Mouse (Mus musculus): Measurements from ENCODE around the gene Ptpn14. TPM values are rescaled to one million over a fixed set of nuclear protein-coding genes. Genes with fewer than 3 reads are reported as not detected.

The Ptpn14 gene
- polyA plus RNA-seq, 1 experiment from 2014 or later, result 0.92 TPM

DNA sequence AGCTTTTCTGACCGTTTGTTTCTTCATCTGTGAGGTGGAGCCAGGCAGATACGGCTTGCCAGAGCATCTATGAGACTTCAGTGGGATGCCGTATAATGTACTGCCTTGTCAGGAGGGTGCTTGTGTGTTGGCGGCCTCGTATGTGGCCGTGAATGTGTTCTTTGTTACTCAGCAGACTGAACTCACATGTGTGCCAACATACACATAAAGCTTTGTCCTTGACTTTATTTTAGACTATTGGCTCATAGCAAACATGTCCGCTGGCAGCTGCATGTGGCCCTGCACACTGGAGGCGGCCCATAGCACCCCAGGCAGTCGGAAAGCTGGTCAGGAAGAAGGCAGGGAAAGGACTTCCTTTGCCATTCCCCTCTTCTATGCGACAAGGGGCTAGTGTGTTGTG, 3.6 kb downstream of the Ptpn14 start:
- no peak overlapping the region for H3K27ac ChIP-seq (ENCODE audit: low read depth, low read length)
- no peak for ATAC-seq (ENCODE audit: low read depth)
- no peak overlapping the region for H3K4me3 ChIP-seq (ENCODE audit: low read depth, low read length)
- H3K4me1 ChIP-seq (ENCODE audit: control insufficient read depth, insufficient read depth, low read length), result peaks cover 6% of the 10 kb centered on the region; the same call in 1 of the 2 replicates
- H3K4me2 ChIP-seq (ENCODE audit: low read depth, low read length), result no peak overlapping the region
- no peaks in the 10 kb centered on the region for H3K36me3 ChIP-seq (ENCODE audit: control insufficient read depth, insufficient read depth, low read length)
- WGBS, result 66% methylated on average over 10 of the region's 10 CpGs
- H3K9me3 ChIP-seq (ENCODE audit: control insufficient read depth, low read length), result no peaks in the 10 kb centered on the region
- peaks cover 20% of the 10 kb centered on the region for H3K27me3 ChIP-seq (ENCODE audit: control insufficient read depth, insufficient read depth, low read length)
- H3K9ac ChIP-seq (replicated peaks; ENCODE audit: low read depth, low read length), result no peak overlapping the region

DNA sequence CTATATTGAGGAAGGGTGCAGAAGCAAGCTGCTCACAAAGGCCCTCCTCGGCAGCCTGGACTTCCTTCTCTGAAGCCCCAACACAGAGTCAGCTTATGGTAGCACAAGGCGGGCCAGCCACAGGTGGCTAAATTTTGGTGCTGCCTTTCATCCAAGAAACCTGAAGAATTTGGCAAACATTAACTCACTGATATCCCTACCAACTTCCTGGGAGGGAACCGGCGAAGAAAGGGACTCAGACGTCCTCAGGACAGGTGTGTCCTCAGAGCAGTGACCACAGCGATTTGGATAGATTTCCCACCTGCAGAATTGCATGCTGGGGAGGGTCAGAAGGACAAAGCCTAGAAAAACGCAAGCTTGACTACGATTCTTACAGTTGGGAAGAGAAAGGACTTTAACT, 4.1 kb downstream of the Ptpn14 start:
- 74% methylated on average over 8 of the region's 8 CpGs for WGBS
- no peak for ATAC-seq (ENCODE audit: low read depth)
- Histone ChIP-seq H3K27me3 (ENCODE audit: control insufficient read depth, insufficient read depth, low read length) (peaks cover 16% of the 10 kb centered on the region), H3K4me2 (ENCODE audit: low read depth, low read length) (no peak overlapping the region), H3K4me1 (ENCODE audit: control insufficient read depth, insufficient read depth, low read length) (peaks cover 5% of the 10 kb centered on the region; the same call in 1 of the 2 replicates), H3K36me3 (ENCODE audit: control insufficient read depth, insufficient read depth, low read length) (no peaks in the 10 kb centered on the region), H3K27ac (ENCODE audit: low read depth, low read length) (no peak overlapping the region), H3K9ac (replicated peaks; ENCODE audit: low read depth, low read length) (no peak overlapping the region), H3K4me3 (ENCODE audit: low read depth, low read length) (no peak overlapping the region), H3K9me3 (ENCODE audit: control insufficient read depth, low read length) (no peaks in the 10 kb centered on the region)

- Histone ChIP-seq H3K4me1 (ENCODE audit: control insufficient read depth, insufficient read depth, low read length) (no peaks in the 10 kb centered on the region), H3K27ac (ENCODE audit: low read depth, low read length) (no peak overlapping the region), H3K4me2 (ENCODE audit: low read depth, low read length) (no peak overlapping the region), H3K9ac (replicated peaks; ENCODE audit: low read depth, low read length) (no peak overlapping the region), H3K4me3 (ENCODE audit: low read depth, low read length) (no peak overlapping the region), H3K9me3 (ENCODE audit: control insufficient read depth, low read length) (no peaks in the 10 kb centered on the region), H3K36me3 (ENCODE audit: control insufficient read depth, insufficient read depth, low read length) (no peaks in the 10 kb centered on the region), H3K27me3 (ENCODE audit: control insufficient read depth, insufficient read depth, low read length) (no peaks in the 10 kb centered on the region)
- WGBS, result 95% methylated on average over 7 of the region's 7 CpGs
- ATAC-seq (ENCODE audit: low read depth), result no peak
Observed at GRCm38 (mm10) chr1:189740075-189740474, 12.0 kb downstream of the Ptpn14 start.

DNA sequence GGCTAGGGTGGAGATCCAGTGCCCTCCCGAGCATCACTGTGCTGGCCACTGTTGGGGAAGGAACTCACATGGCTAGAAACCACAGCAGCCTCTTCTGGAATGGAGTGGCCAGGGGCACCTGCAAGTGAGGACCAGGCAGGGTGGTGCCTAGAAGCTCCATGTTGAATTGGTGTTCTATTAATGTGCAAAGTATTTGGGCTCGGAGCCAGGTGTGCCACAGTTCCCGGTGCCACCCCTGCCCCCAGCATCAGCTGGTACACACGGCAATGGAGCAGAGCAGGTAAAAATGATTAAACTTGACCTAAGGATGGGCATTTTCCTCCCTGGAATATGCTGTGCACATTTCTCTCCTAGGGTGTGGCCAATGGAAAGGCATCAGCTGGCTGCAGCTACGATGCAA, 14.0 kb downstream of the Ptpn14 start:
- no peak overlapping the region for H3K4me3 ChIP-seq (ENCODE audit: low read depth, low read length)
- H3K4me2 ChIP-seq (ENCODE audit: low read depth, low read length), result no peak overlapping the region
- no peaks in the 10 kb centered on the region for H3K4me1 ChIP-seq (ENCODE audit: control insufficient read depth, insufficient read depth, low read length)
- no peak overlapping the region for H3K27ac ChIP-seq (ENCODE audit: low read depth, low read length)
- no peaks in the 10 kb centered on the region for H3K36me3 ChIP-seq (ENCODE audit: control insufficient read depth, insufficient read depth, low read length)
- no peak for ATAC-seq (ENCODE audit: low read depth)
- WGBS, result 91% methylated on average over 5 of the region's 5 CpGs
- no peaks in the 10 kb centered on the region for H3K27me3 ChIP-seq (ENCODE audit: control insufficient read depth, insufficient read depth, low read length)
- H3K9me3 ChIP-seq (ENCODE audit: control insufficient read depth, low read length), result no peaks in the 10 kb centered on the region
- no peak overlapping the region for H3K9ac ChIP-seq (replicated peaks; ENCODE audit: low read depth, low read length)

DNA sequence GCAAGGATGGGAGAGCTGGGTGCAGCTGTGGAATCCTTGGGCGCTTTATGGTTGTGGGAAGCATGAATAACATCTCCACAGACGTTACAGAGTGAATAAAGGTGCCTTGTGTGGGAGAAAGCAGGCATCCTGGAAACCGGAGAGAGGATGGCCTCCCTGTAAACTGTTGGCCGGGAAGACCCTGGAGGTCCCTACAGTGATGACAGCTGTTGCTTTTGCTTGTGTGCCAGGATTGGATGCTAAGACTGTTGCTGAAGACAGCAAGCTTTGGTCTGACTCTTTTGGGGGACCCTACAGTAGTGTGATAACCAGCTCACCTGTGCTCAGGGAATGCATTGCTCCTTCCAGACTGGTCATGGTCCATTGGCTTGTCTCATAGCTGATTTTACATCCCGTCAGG, 15.1 kb downstream of the Ptpn14 start:
- H3K4me1 ChIP-seq (ENCODE audit: control insufficient read depth, insufficient read depth, low read length), result no peaks in the 10 kb centered on the region
- H3K9ac ChIP-seq (replicated peaks; ENCODE audit: low read depth, low read length), result no peak overlapping the region
- H3K4me3 ChIP-seq (ENCODE audit: low read depth, low read length), result no peak overlapping the region
- ATAC-seq (ENCODE audit: low read depth), result no peak
- no peak overlapping the region for H3K27ac ChIP-seq (ENCODE audit: low read depth, low read length)
- no peaks in the 10 kb centered on the region for H3K36me3 ChIP-seq (ENCODE audit: control insufficient read depth, insufficient read depth, low read length)
- no peaks in the 10 kb centered on the region for H3K27me3 ChIP-seq (ENCODE audit: control insufficient read depth, insufficient read depth, low read length)
- WGBS, result 71% methylated on average over 5 of the region's 5 CpGs
- no peaks in the 10 kb centered on the region for H3K9me3 ChIP-seq (ENCODE audit: control insufficient read depth, low read length)
- H3K4me2 ChIP-seq (ENCODE audit: low read depth, low read length), result no peak overlapping the region

DNA sequence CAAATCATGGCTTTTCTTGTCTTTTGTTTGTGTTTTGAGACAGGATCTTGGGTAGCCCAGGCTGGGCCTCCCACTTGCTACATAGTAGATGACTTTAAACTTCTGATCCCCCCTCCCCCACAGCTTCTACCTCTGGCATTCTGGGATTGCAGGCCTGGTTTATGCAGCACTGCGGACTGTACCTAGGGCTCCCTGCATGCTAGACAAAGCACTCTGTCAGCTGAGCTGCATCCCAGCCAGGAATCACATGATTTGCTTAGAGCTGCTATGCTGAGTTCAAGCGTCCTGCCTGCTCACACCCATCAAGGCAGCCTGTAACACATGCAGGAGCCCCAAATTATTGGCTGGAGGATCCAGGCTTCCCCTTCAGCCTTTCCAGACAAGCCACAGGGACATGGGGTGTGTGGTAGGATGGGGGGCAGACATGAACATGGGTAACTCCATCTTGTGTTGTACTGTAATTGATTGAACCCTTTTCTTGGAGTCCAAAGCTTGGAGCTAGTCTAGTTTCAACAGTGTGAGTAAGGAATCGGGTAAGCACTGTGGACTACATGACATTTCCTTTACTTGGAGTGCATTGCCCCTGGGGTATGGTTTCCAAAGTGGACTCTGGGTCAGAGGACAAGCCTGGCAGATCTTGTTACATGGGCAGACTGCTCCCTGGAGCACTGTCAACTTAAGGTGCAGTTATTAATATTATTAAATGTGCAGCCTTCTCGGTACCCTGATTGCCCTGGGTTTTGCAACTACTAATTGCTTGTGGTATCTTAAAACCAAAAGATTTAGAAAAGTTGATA, 17.0 kb downstream of the Ptpn14 start:
- no peak overlapping the region for H3K9ac ChIP-seq (replicated peaks; ENCODE audit: low read depth, low read length)
- H3K4me3 ChIP-seq (ENCODE audit: low read depth, low read length), result no peak overlapping the region
- H3K4me1 ChIP-seq (ENCODE audit: control insufficient read depth, insufficient read depth, low read length), result no peaks in the 10 kb centered on the region
- no peak overlapping the region for H3K27ac ChIP-seq (ENCODE audit: low read depth, low read length)
- no peak for ATAC-seq (ENCODE audit: low read depth)
- H3K4me2 ChIP-seq (ENCODE audit: low read depth, low read length), result no peak overlapping the region
- no peaks in the 10 kb centered on the region for H3K36me3 ChIP-seq (ENCODE audit: control insufficient read depth, insufficient read depth, low read length)
- 66% methylated on average over 4 of the region's 4 CpGs for WGBS
- no peaks in the 10 kb centered on the region for H3K27me3 ChIP-seq (ENCODE audit: control insufficient read depth, insufficient read depth, low read length)
- no peaks in the 10 kb centered on the region for H3K9me3 ChIP-seq (ENCODE audit: control insufficient read depth, low read length)

GRCm38 (mm10) chr1:189746520-189746919, 18.5 kb downstream of the Ptpn14 start:
- Histone ChIP-seq H3K27ac (ENCODE audit: low read depth, low read length) (no peak overlapping the region), H3K27me3 (ENCODE audit: control insufficient read depth, insufficient read depth, low read length) (no peaks in the 10 kb centered on the region), H3K4me2 (ENCODE audit: low read depth, low read length) (no peak overlapping the region), H3K9ac (replicated peaks; ENCODE audit: low read depth, low read length) (no peak overlapping the region), H3K36me3 (ENCODE audit: control insufficient read depth, insufficient read depth, low read length) (no peaks in the 10 kb centered on the region), H3K9me3 (ENCODE audit: control insufficient read depth, low read length) (no peaks in the 10 kb centered on the region), H3K4me3 (ENCODE audit: low read depth, low read length) (no peak overlapping the region), H3K4me1 (ENCODE audit: control insufficient read depth, insufficient read depth, low read length) (no peaks in the 10 kb centered on the region)
- 64% methylated on average over 4 of the region's 4 CpGs for WGBS
- ATAC-seq (ENCODE audit: low read depth), result no peak

- Histone ChIP-seq H3K27ac (ENCODE audit: low read depth, low read length) (no peak overlapping the region), H3K9me3 (ENCODE audit: control insufficient read depth, low read length) (no peaks in the 10 kb centered on the region), H3K27me3 (ENCODE audit: control insufficient read depth, insufficient read depth, low read length) (no peaks in the 10 kb centered on the region), H3K4me3 (ENCODE audit: low read depth, low read length) (no peak overlapping the region), H3K36me3 (ENCODE audit: control insufficient read depth, insufficient read depth, low read length) (no peaks in the 10 kb centered on the region), H3K4me2 (ENCODE audit: low read depth, low read length) (no peak overlapping the region), H3K9ac (replicated peaks; ENCODE audit: low read depth, low read length) (no peak overlapping the region), H3K4me1 (ENCODE audit: control insufficient read depth, insufficient read depth, low read length) (no peaks in the 10 kb centered on the region)
- no peak for ATAC-seq (ENCODE audit: low read depth)
- 93% methylated on average over 4 of the region's 4 CpGs for WGBS
Observed at GRCm38 (mm10) chr1:189749789-189750188, 21.7 kb downstream of the Ptpn14 start.

DNA sequence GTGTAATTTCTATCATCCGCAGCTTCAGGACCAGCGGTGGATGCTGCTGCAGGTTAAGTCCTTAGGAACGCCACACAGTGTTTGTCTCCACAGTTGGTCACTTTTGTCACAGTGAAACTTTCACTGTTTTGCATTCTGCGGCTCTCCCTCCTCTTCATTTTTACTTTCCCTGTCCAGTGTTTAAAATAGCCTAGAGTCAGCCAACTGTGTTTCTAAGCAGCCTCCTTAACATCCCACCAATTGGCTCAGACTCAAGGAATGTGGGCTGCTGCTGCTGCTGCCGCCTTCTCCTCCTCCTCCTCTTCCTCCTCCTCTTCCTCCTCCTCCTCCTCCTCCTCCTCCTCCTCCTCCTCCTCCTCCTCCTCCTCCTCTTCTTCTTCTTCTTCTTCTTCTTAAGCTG, 22.2 kb downstream of the Ptpn14 start:
- Histone ChIP-seq H3K36me3 (ENCODE audit: control insufficient read depth, insufficient read depth, low read length) (no peaks in the 10 kb centered on the region), H3K9ac (replicated peaks; ENCODE audit: low read depth, low read length) (no peak overlapping the region), H3K27me3 (ENCODE audit: control insufficient read depth, insufficient read depth, low read length) (no peaks in the 10 kb centered on the region), H3K27ac (ENCODE audit: low read depth, low read length) (no peak overlapping the region), H3K9me3 (ENCODE audit: control insufficient read depth, low read length) (no peaks in the 10 kb centered on the region), H3K4me3 (ENCODE audit: low read depth, low read length) (no peak overlapping the region), H3K4me1 (ENCODE audit: control insufficient read depth, insufficient read depth, low read length) (no peaks in the 10 kb centered on the region), H3K4me2 (ENCODE audit: low read depth, low read length) (no peak overlapping the region)
- ATAC-seq (ENCODE audit: low read depth), result no peak
- 75% methylated on average over 5 of the region's 5 CpGs for WGBS
